Mouse (Mus musculus): ENCODE results near the gene Iqce.

DNA sequence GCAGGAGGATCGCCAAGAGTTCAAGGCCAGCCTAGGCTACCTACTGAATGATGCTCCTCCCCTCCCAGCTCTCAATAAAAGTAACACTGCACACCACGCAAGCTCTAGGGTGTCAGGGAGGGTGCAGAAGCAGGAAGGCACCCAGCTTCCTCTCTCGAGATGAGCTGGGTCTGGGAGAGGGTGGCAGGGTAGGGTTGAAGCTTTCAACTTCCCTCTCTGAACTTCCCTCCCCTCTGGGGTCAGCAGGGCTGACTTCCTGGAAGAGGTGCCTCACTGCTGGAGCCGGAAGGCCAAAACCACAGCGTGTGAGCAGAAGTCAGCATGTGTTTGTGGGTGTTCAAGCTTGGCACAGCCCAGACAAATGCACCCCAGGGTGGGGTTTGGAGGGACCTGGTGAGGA is 84.5 kb downstream of the Iqce start:
- TF ChIP-seq CTCF (IDR thresholded peaks at IDR 0.05; ENCODE audit: borderline replicate concordance, extremely low read depth, insufficient read depth, insufficient read length) = no peak
- no peak for TF ChIP-seq POLR2A (IDR thresholded peaks at IDR 0.05; ENCODE audit: borderline replicate concordance, extremely low read depth, insufficient read depth, insufficient read length, poor library complexity, severe bottlenecking)
